Mouse (Mus musculus) CH12.LX (cell line): ENCODE data around the gene Psmd9.

ENCODE experiments used
- CTCF ChIP-seq, 2 experiments: IDR thresholded peaks in 1 of 2; conservative IDR thresholded peaks in 1 of 2; 2 replicates each; pipeline ENCODE4 v1.5.1; 2011 to 2012; ENCODE audit warnings: low read depth in 2 of 2, low read length in 2 of 2, improper control_type of control experiment in 1 of 2, inconsistent platforms in 1 of 2, mild to moderate bottlenecking in 1 of 2, moderate library complexity in 1 of 2
- ELF1 ChIP-seq: IDR thresholded peaks from 2 replicates; pipeline ENCODE4 v1.6.1; 2014; ENCODE audit warnings: low read depth, mild to moderate bottlenecking, inconsistent platforms, low read length, improper control_type of control experiment
- KAT2A ChIP-seq: IDR thresholded peaks from 2 replicates; pipeline ENCODE4 v1.6.1; 2012; ENCODE audit warnings: low read length, improper control_type of control experiment, inconsistent platforms; ENCODE audit not compliant: insufficient replicate concordance
- MYC ChIP-seq: IDR thresholded peaks from 2 replicates; pipeline ENCODE4 v1.6.1; 2011; ENCODE audit warnings: low read depth, mild to moderate bottlenecking, improper control_type of control experiment, low read length

DNA sequence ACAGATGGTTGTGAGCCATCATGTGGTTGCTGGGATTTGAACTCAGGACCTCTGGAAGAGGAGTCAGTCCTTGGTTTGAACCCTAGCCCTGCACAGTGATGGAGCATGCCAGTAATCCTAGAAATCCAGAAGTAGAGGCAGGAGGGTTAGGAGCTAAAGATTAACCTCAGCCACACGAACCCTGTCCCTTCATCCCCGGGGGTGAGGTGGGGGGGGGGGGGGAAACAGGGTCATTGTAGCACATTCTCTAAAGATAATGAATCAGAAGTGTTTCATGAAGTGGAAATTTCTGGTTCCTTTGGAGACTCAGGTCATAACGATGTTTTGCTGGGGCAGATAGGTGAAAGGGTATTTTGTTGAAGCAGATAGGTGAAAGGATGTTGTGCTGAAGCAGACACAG, 21.7 kb downstream of the Psmd9 start:
- TF ChIP-seq CTCF (conservative IDR thresholded peaks at IDR 0.05 in 1 of 2, IDR thresholded peaks at IDR 0.05 in 1 of 2; ENCODE audit: low read depth in 2 of 2, low read length in 2 of 2) (no peak), KAT2A (no peak), MYC (no peak), ELF1 (no peak)
